Mouse (Mus musculus) kidney, postnatal 14 days (tissue): ENCODE measurements around the gene Stk39.

ENCODE experiments used
- DNase-seq: peaks from one replicate; pipeline ENCODE4 v3.0.0; 2022; ENCODE audit warnings: mixed read lengths

The Stk39 gene

DNA sequence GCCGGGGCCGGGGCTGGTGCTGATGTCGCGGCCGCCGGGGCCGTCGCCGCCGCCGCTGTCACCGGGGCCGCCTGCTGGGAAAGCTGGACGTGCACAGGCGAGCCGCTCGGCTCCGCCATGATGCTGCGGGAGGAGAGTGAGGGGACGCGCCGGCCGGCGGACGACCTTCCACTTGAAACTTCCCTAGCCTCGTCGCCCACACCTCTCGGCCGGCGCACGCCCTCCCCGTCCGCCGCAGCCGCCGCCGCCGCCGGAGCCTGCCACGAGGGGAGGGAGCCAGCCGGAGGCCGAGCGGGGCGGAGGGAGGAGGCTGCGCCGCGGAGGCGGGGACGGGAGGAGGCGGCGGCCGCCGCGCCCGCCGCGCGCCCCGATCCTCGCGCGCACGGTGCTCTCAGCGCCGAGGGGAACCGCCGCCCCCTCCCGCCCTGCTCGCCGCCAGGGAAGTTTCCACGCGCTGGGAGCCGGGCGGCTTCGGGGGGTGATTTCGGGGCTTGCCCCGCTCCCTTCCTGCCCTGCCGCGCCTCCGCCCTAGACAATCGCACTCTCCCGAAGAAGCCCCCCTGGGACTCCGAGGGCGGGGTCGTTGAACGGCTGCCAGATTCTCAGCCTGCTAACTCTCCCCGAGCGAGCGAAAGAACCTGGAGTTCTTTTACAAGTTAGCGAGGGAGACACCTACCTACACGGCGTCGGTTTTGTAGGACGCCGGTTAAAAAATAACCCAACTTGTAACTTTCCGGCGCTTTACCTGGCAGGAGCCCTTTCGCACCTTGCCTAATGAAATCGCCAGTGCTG is at the start of gene Stk39:
Stk39 (minus strand) TSS at position 510 of the 792 bp plus-strand sequence.
- peak; percentile 89 for DNase-seq

DNA sequence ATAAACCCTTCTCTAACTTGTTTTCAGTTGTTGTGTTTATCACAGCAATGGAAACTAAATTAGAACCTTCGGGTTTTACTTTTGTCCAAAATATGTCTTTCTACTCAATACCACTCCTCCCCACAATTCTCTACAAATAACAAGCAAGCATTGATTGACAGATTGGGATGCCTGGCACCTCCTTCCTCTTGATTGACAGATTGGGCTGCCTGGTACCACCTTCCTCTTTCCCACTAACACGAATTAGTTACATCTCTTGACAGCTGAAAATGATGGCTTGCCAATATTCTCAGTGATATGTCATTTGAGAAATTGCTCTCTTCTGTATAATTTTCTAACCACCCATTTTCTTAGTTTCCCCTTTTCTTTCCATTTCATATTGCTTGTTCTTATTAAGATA is 43.3 kb upstream of the Stk39 start:
- DNase-seq = no peak

DNA sequence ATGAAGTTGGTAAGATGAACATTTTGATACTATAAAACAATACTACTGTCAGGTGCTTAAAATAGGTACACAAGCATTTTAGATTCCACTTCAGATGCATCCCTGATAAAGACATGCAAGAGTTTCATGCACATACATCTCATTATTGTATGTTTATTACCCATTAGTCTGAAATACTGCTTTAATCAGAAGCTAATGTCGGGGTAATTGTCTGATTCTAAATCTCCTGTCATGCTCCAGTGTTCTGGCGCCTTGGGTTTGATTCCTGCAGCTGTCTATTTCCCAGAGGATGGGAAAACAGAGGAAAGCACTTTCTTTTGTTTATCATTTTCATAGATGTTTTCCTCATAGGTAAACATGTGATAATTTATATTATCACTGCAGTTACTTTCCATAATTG is 31.1 kb upstream of the Stk39 start:
- no peak for DNase-seq

DNA sequence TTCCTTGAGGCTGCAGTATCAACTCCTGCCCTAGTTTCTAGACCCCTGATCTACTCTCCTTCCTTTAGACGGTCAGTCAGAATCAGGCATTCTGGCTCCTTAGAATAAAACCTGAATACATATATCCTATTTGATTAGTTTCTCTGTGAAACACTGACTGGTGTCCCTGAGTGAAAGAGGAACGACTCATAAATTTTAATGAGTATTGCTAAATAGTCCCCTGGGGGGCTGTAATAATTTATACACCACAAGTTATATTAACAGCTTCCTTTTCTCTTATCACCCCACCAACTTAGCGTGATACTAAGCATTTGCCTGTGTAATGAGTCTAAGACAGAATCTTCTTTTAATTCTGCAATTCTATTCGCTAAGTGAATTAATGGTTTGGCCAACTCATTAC is 30.7 kb upstream of the Stk39 start:
- DNase-seq = no peak

DNA sequence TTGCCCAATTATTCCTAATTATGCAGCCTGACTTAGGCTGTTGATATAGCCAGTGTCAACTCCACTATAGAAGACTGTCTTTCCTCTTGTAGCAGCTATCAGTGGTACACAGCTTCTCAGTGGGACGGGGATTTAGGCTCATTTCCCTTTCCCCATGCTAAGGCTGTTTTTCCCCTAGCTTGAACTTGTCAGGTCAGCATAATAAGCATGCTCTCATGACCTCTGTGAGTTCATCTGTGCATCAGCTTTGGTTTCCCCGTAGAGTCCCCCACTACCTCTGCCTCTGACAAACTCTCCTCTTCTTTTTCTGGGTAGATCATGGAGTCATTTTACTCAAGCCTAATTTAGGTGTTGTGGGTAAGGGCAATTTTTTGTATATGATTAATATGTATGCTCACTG is 30.2 kb upstream of the Stk39 start:
- no peak for DNase-seq

DNA sequence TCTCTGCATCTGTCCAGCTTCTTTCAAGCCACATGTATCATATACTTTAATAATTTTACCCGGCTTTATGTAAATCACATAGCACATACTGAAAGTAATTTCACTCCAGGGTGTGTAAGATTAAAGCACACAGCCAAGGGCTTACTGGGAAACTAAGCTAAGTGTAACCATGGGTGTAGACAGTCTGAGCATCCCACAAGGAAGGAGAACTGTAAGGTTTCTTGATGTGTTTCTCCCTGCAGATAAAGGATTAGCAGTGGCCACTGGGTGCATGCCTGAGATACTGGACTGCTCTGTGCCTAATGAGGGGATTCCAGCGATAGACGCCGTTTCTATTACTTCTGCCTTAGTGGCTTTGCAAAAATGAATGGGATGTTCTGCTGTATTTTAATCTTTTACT is 14.2 kb upstream of the Stk39 start:
- DNase-seq = no peak

DNA sequence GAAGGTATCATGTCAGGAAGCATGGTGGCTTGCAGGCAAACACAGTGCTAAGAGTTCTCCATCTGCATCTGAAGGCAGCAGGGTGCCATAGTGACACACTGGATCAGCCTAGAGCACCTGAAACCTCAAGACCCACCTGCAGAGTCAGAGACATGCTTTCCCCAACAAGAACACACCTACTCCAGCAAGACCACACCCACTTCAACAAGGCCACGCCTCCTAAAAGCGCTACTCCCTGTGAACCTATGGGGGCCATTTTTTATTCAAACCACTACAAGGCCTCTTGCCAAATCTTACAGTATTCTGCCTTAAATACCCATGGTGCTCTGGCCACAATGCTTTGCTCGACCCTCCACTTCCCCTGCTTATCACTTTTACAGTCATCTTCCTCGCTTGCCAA is 13.1 kb upstream of the Stk39 start:
- no peak for DNase-seq

DNA sequence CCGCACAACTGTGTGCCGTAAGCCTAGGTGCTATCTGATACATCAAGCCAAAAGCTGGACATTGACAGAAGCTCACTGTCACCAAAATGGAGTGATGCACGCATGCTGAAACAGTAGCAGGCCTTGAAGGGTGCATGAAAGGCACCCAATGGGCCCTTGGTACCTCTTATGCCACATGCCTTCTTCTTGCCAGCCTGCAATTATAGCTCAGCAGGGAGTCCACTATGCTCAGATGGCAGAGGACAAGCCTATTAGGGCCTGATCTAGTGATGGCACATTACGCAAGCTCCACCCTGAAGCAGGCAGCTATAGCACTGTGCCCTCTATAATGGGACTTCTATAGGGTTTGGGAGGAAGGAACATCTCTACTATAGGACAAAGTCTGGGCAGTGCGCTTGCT is 10.8 kb upstream of the Stk39 start:
- no peak for DNase-seq

DNA sequence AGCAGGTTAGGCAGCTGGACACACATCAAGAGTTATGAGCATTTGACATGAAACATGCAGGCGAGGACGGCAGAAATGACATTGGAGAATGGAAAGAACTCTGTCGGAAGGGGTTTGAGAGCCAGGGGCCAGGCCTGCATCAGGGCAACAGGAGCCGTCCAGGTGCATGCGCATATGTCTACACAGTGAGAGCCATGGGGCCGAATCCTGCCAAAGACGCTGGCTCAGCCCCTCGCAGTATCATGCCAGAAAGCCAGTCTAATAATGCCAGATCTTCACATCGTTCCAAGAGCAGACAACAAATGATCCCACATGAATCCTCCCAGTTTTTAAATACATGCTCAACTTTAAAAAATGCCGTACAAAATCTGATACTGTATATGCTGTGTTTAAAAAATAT is 7.8 kb upstream of the Stk39 start:
- DNase-seq = no peak

DNA sequence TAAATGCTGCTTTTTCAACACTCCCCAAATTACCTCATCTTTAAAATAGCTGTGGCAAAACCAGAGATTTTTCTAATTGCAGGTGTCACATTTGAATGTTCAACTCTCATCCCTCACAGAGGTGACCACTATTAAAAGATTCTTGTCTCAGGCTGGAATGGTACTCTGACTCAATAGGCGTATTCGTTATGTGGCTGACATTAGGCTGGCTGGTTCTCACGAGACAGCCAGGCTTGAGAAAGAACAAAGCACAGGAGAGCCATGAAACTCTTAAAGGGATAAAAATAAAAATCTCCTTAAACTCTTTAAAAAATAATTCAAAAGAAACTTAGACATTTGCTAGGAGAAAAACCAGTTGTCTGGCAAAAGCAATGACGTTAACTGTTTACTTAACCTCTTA is 853 bp upstream of the Stk39 start:
- no peak for DNase-seq

DNA sequence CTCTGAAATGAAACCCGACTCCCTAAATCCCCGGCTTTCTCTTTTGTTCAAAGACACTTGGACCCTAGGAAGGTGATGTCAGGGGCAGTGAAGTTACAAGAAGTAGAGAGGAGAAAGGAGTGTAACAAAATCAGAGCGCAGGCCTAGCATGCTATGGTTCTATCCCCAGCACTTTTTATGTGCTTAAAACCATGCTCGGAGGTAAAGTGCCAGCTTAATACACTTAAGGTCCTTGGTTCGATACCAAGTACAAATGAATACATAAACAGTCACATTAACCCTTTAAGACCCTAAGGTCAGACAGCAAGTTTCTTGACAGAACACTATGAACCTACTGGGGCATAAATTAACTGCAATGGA is 463 bp upstream of the Stk39 start:
- DNase-seq = no peak

DNA sequence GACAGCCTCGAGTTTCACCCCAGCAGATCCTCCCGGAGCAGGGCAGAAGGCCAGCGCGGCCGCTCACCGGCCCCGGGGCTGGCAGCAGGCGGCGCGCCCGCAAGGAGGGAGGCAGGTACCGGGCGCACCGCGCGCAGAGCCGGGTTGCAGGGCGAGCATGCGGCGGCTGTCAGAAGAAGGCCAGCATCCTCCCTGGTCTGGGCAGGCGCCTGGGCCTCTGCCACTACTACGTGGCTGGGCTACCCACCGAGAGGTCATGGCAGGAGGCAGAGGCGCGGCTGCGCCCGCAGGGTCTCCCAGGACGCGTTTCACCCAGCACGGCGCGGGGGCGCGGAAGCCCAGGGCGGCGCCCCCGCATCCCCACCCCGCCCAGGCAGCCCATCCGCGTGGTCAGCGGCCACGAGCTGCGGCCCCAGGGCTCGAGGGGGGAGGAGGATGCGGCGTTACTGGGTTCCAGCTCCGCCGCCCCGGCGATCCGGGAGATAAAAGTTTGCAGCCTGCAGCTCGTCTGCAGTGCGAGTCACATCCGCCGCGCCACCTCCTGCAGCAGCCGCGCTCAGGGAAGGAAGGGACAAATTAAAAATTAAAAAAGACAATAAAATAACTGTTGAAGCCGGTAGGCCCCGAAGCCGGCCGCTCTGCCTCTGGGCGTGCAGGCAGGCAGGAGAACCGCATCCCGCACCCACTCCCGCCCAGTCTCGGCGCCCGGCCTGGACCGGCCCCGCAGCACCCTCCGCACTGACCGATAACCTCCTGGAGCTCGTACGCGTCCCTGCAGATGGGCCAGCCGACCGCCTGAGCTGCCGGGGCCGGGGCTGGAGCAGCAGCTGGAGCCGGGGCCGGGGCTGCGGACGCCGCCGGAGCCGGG is 943 bp downstream of the Stk39 start:
- DNase-seq = peak; percentile 73

DNA sequence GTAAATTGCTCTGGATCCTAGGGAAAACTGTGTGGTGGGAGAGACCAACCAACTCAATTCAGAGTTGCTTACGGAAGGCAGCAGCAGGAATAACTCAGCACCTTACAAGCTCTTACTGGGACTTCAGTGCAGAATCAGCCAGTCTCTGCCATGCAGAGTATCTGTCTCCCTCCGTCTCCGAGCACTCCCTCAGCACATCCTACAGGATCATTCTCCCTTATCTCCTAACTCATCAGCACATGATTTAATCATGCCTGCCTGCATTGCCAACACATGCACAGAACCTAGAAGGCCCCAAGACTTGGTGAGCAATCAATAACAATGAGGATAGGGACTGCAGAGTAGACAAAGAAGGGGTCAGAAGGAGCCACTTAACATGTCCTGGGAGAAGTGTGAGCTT is 2.6 kb downstream of the Stk39 start:
- no peak for DNase-seq

DNA sequence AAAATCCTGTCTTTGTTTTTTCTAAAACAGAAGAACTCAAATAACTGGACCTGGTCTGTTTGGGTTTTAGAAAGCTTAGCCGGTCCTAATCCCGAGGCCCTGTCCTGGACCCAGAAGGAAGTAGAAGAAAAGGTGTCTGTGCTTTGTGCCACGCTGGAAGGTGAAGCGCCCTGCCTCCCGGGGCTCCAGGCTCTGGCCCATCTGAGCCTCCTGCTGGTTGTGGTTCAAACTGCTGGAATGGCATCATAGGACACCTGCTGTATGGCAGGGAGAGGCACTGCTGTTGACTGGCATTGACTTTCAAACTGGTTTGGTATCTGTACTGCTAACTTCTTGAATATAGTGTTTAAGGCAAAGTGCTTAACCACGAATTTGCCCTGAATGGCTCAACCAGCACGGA is 3.4 kb downstream of the Stk39 start:
- DNase-seq = peak; percentile 64

DNA sequence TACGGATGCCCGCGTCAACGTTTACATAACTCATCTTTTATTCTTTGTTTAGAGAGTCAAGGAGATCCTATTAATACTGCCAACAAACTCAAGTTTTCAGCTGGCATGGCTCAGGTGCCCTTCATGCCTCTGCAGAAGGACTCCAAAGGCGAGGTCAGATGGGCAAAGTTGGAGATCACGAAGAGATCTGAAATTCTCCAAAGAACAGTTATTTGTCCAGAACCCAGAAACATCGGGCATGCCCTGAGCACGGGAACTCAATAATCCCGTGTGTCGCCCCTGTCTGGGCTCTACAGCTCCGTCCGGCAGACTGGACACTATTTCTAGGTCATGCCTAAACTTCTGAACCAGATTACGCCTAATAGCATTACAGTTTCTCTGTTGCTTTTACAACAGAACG is 3.8 kb downstream of the Stk39 start:
- no peak for DNase-seq

DNA sequence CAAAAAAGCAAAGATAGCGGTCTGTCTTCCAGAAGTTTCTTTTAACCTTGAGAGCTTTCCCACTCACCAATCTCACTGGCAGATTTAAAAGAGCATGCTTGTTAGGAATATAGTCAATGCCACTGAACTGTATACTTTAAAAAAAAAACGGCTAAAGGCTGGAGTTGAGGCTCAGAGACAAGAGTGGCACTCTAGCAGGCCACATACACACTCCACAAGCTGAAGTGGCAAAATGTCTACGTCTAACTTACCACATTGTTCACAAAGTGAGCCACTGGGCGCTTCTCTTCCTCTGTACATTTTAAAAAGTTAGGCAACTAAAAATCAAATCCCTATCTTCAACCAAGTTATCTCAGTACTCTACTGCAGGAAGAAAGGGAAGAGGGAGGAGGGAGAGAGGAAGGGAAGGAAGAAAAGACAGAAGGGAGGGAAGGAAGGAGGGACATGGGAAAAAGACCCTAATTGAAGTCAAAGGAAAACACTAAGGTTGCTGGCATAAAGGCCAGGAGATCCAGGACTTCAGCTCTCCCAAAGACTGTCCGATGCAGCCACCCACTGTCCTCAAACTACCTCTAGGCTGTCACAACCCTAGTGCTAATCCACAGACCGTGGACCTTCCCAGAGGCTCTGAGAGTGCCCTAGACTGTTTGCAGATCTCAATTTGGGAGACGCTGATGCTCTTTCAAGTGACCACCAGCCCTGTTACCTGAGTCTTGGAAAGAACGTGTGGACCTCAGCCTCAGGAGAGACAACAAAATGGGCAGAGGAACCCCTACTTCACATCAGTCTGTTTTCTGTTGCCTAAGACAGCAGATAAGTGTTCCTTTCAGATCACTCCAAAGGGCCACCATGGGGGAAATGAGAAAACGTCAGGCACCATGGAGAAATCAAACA is 4.7 kb downstream of the Stk39 start:
- no peak for DNase-seq

DNA sequence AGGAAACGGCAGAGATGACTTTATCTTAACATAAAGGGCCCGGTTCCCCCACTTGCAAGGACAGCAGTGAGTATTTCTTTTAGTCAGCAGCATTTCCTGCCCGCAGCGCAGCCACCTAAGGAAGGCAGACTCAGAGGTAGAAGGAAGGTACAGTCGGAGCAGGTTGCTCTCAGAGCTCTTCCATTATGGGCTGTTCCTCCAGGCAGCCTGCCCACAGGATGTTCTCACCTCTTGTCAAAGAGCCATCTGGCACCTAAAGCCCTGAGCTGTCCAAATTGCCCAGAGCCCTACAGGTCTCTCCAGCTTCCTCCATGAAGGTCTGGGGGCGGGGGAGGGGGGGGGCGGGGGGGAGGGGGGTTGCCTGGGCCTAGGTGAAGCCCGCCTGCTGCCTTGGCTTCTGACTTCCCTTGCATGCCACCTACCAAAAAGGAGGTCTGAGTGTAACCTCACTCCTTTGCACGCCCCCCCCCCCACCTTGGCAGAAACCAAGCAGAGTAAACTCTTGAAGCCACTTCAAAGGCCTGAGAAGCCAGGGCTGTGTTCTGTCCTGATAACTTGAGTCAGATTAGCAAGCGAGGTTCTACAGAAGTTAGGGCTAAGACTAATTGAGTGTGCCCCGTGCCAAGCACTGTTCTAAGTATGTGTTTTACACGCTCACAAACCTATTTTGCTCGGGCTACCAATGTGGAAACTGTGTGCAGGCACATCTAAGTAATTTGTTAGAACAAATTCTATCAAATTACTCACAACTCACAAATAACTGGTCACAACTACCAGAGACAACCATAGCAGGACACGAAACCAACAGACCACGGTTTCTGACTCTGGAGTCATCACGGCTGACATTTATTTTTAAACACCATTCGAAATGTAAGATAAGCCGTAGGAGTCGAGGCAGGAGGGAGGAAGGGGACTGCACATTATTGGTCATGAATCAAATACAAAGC is 5.7 kb downstream of the Stk39 start:
- DNase-seq = peak; percentile 27

DNA sequence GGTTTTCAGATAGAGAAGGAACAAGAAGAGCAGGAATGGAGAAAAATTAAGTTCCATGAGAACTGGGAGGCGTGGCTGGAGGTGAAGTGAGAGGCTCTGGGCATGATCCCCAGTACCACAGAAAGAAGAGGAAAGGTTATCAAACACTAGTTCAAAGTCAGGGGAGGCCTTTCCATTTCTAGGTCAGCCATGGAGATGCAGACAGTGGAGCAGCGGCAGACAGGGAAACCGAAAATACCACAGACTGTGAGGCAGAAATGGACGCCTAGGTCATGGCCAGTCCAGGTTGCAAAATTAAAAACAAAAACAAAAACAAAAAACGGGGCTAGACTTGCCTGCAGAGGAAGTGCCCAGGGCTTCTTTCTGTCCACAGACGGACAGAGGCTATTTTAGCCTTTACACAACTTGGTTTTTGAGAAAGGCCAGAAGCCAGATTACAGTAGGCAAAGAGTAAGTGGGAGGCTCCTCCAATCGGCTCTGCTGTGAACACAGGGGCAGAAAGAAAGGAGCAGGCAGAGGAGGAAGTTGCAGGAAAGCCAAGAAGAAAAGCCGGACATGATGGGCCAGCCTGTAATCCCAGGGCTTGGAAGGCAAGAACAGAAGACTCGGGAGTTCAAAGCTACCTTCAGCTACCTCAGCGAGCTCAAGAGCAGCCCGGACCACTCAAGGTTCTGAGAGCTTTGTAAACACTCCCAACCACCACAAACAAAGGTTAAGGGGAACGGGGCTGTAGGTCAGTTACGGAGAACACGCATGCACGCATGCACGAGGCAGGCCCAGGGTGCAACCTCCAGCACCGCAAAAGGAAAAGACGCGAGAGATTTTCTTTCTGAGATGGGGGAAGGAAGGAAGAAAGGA is 6.6 kb downstream of the Stk39 start:
- no peak for DNase-seq

DNA sequence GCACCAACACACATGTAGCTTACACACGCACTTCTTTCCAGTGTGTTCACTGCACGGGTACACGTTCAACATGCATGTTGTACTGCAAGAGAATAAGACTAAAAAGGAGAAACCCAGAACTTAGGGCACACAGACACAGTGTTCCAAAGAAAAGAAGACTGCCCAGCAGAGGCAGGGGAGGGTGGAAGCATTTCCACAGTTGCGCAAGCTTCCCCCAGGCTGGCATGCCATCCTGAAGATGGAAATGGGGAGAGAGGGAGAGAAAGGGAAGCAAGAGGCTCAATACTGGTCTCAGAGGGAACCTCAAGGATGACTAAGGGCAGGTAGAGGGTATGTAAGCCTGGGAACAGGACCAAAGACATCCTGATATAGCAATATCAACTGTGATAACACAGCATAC is 7.6 kb downstream of the Stk39 start:
- DNase-seq = no peak

DNA sequence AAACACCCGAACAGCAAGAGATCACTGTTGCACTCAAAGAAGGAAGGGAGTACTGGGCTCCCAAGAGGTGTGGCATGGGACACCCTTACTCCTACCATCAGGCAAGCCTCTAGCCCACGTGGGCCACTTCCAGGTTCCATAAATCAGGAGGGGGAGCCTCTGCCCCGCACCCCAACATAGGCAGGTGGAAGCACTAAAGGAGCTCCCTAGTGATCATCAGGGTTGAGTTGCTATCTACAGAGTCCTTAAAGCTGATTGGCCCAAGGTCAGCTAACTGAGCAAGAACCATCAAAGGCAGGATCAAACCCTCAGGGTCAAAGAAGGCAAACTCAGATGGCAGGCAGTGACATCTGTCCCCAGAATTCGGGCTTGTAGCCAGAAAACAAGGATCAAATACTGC is 8.3 kb downstream of the Stk39 start:
- no peak for DNase-seq

DNA sequence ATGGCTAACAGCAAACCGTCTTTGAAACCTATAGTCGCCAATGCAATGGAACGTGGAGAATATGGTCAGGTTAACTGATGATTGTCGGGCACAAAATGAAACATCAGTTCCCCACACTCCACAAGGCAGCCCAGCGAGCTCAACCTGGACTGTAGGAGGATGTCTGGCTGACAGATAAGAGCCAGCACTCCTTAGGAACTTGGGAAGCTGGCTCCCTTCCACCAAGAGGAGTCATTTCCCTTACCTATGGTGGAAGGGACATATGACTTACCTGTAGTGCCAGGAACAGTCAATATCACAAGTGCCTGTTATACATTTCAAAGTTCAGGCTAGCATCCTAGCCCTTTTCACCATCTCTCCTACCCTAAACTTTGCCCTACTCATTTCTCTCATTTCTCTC is 14.0 kb downstream of the Stk39 start:
- DNase-seq = no peak
